Mouse (Mus musculus): ENCODE results near the gene Rhbdl3.

Rhbdl3 gene

DNA sequence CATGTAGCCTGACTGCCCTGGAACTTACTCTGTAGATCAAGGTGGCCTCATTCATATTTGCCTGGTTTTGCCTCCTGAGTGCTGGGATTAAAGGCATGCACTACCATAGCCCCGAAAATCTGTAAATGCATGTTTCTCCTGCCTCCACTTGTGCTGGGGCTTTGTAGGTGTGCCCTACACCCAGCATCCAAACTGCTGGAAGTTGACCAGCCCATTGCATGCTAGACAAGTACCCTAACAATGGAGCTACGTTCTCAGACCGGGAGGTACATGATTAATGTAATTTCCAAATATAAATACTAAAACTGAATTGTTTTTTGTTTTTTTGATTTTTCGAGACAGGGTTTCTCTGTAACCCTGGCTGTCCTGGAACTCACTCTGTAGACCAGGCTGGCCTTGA lies 84.3 kb downstream of the Rhbdl3 start:
- no peak for DNase-seq (ENCODE audit: low read depth)

DNA sequence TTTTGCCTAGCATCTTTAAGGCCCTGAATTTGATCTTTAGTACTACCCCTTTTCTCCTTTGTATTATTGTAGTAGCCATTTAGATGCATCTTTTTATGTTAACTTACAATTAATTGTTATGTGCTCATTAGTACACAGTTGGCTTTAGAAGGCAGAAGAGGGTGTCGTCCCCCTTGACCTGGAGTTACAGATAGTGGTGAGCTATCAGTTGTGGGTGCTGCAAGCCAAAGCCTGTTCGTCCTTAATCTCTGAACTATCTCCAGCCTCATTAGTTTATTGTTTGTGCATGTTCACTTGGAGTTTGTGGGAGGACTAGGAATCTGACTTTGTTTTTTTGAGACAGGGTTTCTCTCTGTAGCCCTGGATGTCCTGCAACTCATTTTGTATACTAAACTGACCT lies 86.1 kb downstream of the Rhbdl3 start:
- no peak for DNase-seq (ENCODE audit: low read depth)

DNA sequence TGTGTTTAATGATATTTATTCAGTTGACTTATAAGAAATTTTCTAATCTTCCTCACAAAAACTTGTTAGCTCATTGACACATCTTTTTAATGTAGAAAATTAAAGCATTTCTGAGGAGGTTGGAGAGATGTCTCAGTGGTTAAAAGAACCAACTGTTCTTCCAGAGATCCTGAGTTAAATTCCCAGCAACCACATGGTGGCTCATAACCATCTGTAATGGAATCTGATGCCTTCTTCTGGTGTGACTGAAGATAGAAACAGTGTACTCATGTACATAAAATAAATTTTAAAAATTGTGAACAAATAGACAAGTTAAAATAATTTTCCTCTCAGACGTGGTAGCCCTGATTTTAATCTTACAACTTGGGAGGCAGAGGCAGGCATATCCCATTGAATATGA lies 89.2 kb downstream of the Rhbdl3 start:
- DNase-seq (ENCODE audit: low read depth) = no peak

DNA sequence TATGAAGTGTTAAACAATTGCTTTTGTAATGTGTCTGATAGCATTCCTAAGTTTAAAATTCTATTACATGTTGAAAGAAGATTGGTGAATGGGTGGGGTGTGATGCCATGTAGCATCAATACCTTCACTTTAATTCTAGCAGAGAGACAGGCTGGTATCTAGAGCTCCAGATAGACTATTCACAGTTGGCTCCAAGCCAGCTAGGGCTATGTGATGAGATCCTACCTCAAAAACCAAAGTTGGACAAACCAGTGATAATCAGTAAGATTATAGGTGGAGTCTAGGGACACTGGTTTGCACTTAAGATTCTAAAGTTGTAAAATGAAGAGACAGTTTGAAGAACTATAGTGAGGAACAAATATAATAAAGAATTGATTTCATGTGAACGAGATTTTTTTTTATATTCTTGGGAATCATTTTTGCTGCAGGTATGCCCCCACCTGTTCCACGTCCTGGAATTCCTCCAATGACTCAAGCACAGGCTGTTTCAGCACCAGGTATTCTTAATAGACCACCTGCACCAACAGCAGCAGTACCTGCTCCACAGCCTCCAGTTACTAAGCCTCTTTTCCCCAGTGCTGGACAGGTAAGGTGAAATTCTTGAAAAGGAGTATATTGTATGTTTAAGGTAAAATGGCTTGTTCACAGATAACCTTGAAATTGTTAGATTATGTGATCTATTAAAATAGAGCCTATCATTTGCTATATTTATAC lies 90.9 kb downstream of the Rhbdl3 start:
- no peak for DNase-seq (ENCODE audit: low read depth)

DNA sequence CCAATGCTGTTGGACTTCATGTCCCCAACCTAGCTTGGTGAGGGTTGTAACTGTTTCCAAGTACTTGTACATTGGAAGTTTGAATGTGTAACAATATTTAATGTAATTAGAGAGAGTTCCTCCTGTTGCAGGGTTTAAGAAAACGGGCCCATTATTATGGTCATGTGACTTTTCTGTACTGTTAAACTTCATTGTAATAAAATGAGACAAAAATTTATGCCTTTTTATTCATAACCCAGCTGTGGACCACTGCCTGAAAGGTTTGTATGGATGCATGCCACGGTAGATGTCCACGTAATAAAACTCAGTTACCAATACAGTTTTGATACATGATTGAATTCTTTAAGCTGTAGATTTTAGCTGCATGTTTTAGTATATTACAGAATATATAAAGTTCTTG lies 95.2 kb downstream of the Rhbdl3 start:
- DNase-seq (ENCODE audit: low read depth) = no peak

DNA sequence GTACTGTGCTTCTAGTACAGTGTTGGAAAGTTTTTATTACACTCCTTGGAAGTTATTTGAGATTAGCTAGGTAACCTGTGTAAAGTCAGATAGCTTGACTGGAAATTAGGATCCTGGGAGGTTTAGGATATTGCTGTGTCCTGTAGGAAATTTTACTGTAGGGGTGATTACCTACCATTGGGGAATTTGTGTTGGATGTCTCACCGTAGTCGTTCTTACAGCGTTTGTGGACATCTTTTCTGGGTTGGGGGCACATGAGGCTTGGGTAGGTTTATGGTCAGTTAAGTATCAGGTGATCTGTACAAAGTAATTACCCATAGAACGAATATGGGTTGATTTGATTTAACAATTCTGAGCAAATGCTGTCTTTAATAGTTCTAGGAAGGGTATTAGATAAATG lies 95.9 kb downstream of the Rhbdl3 start:
- DNase-seq (ENCODE audit: low read depth) = no peak
